In genomic region chr1:161250604-161251416, GRCm38 (mm10) we compare ENCODE assay signal across 8 mouse cellular contexts. TPM values are rescaled to one million over a fixed set of nuclear protein-coding genes. Genes with fewer than 3 reads are reported as not detected.
DNase-seq lines count a peak whose midpoint lies in the region; ATAC-seq and TF ChIP-seq lines count a peak whose summit lies in the region.

Prdx6 (minus strand) TSS chr1:161251219.

- under 1% methylated on average over 66 of the region's 66 CpGs for WGBS in bone marrow, adult 2 months
- under 1% methylated on average over 56 of the region's 66 CpGs for WGBS in embryonic facial prominence, embryonic 14.5 days
- under 1% methylated on average over 66 of the region's 66 CpGs for WGBS in heart, adult 2 months
- under 1% methylated on average over 62 of the region's 66 CpGs for WGBS in limb, embryonic 14.5 days
- under 1% methylated on average over 66 of the region's 66 CpGs for WGBS in midbrain, embryonic 16.5 days
- WGBS in spleen, adult 2 months: under 1% methylated on average over 66 of the region's 66 CpGs

- peak; percentile 97 for DNase-seq in 416B (ENCODE audit: low read depth)
- DNase-seq in embryonic facial prominence, embryonic 14.5 days (ENCODE audit: low spot score): peak; percentile 94
- peak; percentile 85 to 88 for DNase-seq in heart, adult 2 months
- DNase-seq in kidney, adult 8-10 months: peak; percentile 72
- DNase-seq in limb, embryonic 14.5 days (ENCODE audit: low spot score): peak; percentile 90
- DNase-seq in spleen, adult 2 months (ENCODE audit: low read depth in 1 of 2, low spot score in 2 of 2): peak; percentile 73 to 77

- H3K27ac ChIP-seq in bone marrow, adult 2 months (ENCODE audit: control insufficient read depth, insufficient read depth, low read depth, low read length, poor library complexity): peak within 1 kb of the TSS; percentile 98
- H3K27ac ChIP-seq in embryonic facial prominence, embryonic 14.5 days (replicated peaks; ENCODE audit: low read depth, low read length): peak within 1 kb of the TSS; percentile 71
- peak within 1 kb of the TSS; percentile 96 for H3K27ac ChIP-seq in heart, adult 2 months
- peak within 1 kb of the TSS; percentile 43; the same call in 1 of the 2 replicates for H3K27ac ChIP-seq in limb, embryonic 14.5 days (replicated peaks; ENCODE audit: low read depth, low read length)
- peak within 1 kb of the TSS; percentile 50; the same call in 1 of the 2 replicates for H3K27ac ChIP-seq in midbrain, embryonic 16.5 days (ENCODE audit: low read length)
- H3K27ac ChIP-seq in spleen, adult 2 months (ENCODE audit: insufficient read depth, low read length): peak within 1 kb of the TSS; percentile 94

- H3K4me2 ChIP-seq in embryonic facial prominence, embryonic 14.5 days (ENCODE audit: low read depth, low read length): peak within 1 kb of the TSS; percentile 83
- H3K4me2 ChIP-seq in limb, embryonic 14.5 days (replicated peaks; ENCODE audit: low read depth, low read length, severe bottlenecking): peak within 1 kb of the TSS; percentile 78
- H3K4me2 ChIP-seq in midbrain, embryonic 16.5 days (ENCODE audit: low read length): peak within 1 kb of the TSS; percentile 99

- ATAC-seq in embryonic facial prominence, embryonic 14.5 days (ENCODE audit: low read depth): peak; percentile 97
- peak; percentile 95 for ATAC-seq in limb, embryonic 14.5 days (ENCODE audit: low FRiP score, low read depth)
- ATAC-seq in midbrain, embryonic 16.5 days: peak; percentile 98

- peak; percentile 86 for TF ChIP-seq POLR2A in bone marrow, adult 2 months (IDR thresholded peaks at IDR 0.05; ENCODE audit: borderline replicate concordance, control insufficient read depth, low read depth, low read length)
- TF ChIP-seq POLR2A in heart, adult 2 months (IDR thresholded peaks at IDR 0.05; ENCODE audit: insufficient read depth, low read depth, low read length): peak; percentile 91
- TF ChIP-seq POLR2A in limb, embryonic 14.5 days (IDR thresholded peaks at IDR 0.05; ENCODE audit: borderline replicate concordance, extremely low read depth, insufficient read depth, insufficient read length): peak; percentile 78; the same call in 1 of the 2 replicates
- peak; percentile 81 for TF ChIP-seq POLR2A in spleen, adult 2 months (IDR thresholded peaks at IDR 0.05; ENCODE audit: low read depth, low read length)

- H3K4me3 ChIP-seq in bone marrow, adult 2 months (replicated peaks; ENCODE audit: control insufficient read depth, low read depth, low read length): peak within 1 kb of the TSS; percentile 96
- H3K4me3 ChIP-seq in embryonic facial prominence, embryonic 14.5 days (ENCODE audit: low read depth, low read length): peak within 1 kb of the TSS; percentile 84
- H3K4me3 ChIP-seq in heart, adult 2 months: peak within 1 kb of the TSS; percentile 85
- peak within 1 kb of the TSS; percentile 95 for H3K4me3 ChIP-seq in limb, embryonic 14.5 days (replicated peaks; ENCODE audit: low read length)
- peak within 1 kb of the TSS; percentile 90 for H3K4me3 ChIP-seq in midbrain, embryonic 16.5 days (ENCODE audit: low read depth, low read length)
- peak within 1 kb of the TSS; percentile 92 for H3K4me3 ChIP-seq in spleen, adult 2 months (ENCODE audit: extremely low read depth, insufficient read depth, insufficient read length)

- no peaks in the 10 kb centered on the region for H3K27me3 ChIP-seq in embryonic facial prominence, embryonic 14.5 days (replicated peaks; ENCODE audit: control insufficient read depth, insufficient read depth, low read length)
- no peaks in the 10 kb centered on the region for H3K27me3 ChIP-seq in heart, adult 2 months (ENCODE audit: control insufficient read depth, insufficient read depth, low read length)
- H3K27me3 ChIP-seq in limb, embryonic 14.5 days (ENCODE audit: control insufficient read depth, insufficient read depth, low read length): no peaks in the 10 kb centered on the region
- H3K27me3 ChIP-seq in midbrain, embryonic 16.5 days (ENCODE audit: control insufficient read depth, insufficient read depth, low read depth, low read length): no peaks in the 10 kb centered on the region
- no peaks in the 10 kb centered on the region for H3K27me3 ChIP-seq in spleen, adult 2 months (ENCODE audit: control insufficient read depth, insufficient read depth, low read length)

- peak within 1 kb of the TSS; percentile 93 for H3K9ac ChIP-seq in embryonic facial prominence, embryonic 14.5 days (ENCODE audit: low read depth, low read length)
- peak within 1 kb of the TSS; percentile 99 for H3K9ac ChIP-seq in heart, adult 2 months (ENCODE audit: low read depth, low read length)
- peak within 1 kb of the TSS; percentile 88 for H3K9ac ChIP-seq in limb, embryonic 14.5 days (ENCODE audit: low read depth, low read length, severe bottlenecking)
- H3K9ac ChIP-seq in midbrain, embryonic 16.5 days (ENCODE audit: low read depth, low read length): peak within 1 kb of the TSS; percentile 84

- intact Hi-C loops in heart, adult 2 months (cut with DNase I): loop anchor here (5.0 kb wide), 1 partner anchor 344 kb away; the partner anchor contains the start of gene Rc3h1

- TF ChIP-seq EP300 in heart, adult 2 months (IDR thresholded peaks at IDR 0.05; ENCODE audit: insufficient read depth, low read depth, low read length): no peak

- no peaks in the 10 kb centered on the region for H3K9me3 ChIP-seq in embryonic facial prominence, embryonic 14.5 days (ENCODE audit: control insufficient read depth, low read length)
- no peaks in the 10 kb centered on the region for H3K9me3 ChIP-seq in limb, embryonic 14.5 days (ENCODE audit: control insufficient read depth, low read length)
- no peaks in the 10 kb centered on the region for H3K9me3 ChIP-seq in midbrain, embryonic 16.5 days (replicated peaks; ENCODE audit: control insufficient read depth, low read length, poor library complexity, severe bottlenecking)

- H3K4me1 ChIP-seq in bone marrow, adult 2 months (ENCODE audit: control insufficient read depth, insufficient read depth, low read length): peaks cover 5% of the 10 kb centered on the region; the same call in 1 of the 2 replicates
- peaks cover 24% of the 10 kb centered on the region for H3K4me1 ChIP-seq in embryonic facial prominence, embryonic 14.5 days (ENCODE audit: control insufficient read depth, insufficient read depth, low read length)
- H3K4me1 ChIP-seq in heart, adult 2 months (ENCODE audit: control insufficient read depth, insufficient read depth, low read length): peaks cover 4% of the 10 kb centered on the region
- H3K4me1 ChIP-seq in limb, embryonic 14.5 days (ENCODE audit: control insufficient read depth, insufficient read depth, low read length): peaks cover 20% of the 10 kb centered on the region
- H3K4me1 ChIP-seq in midbrain, embryonic 16.5 days (ENCODE audit: control insufficient read depth, insufficient read depth, low read length): peaks cover 22% of the 10 kb centered on the region
- peaks cover 6% of the 10 kb centered on the region; the same call in 1 of the 2 replicates for H3K4me1 ChIP-seq in spleen, adult 2 months (ENCODE audit: control insufficient read depth, insufficient read depth, insufficient read length)

- no peaks in the 10 kb centered on the region for H3K79me2 ChIP-seq in heart, adult 2 months (replicated peaks; ENCODE audit: control insufficient read depth, insufficient read depth, low read length)

- no peak for TF ChIP-seq CTCF in bone marrow, adult 2 months (IDR thresholded peaks at IDR 0.05; ENCODE audit: control insufficient read depth, insufficient read depth, low read length)
- TF ChIP-seq CTCF in heart, adult 2 months (IDR thresholded peaks at IDR 0.05): no peak
- TF ChIP-seq CTCF in spleen, adult 2 months (IDR thresholded peaks at IDR 0.05; ENCODE audit: extremely low read depth, insufficient read depth, insufficient read length, insufficient replicate concordance): no peak

- H3K36me3 ChIP-seq in embryonic facial prominence, embryonic 14.5 days (ENCODE audit: control insufficient read depth, insufficient read depth, low read length): peaks cover 9% of the 10 kb centered on the region; the same call in 1 of the 2 replicates
- peaks cover 12% of the 10 kb centered on the region for H3K36me3 ChIP-seq in heart, adult 2 months (ENCODE audit: control insufficient read depth, insufficient read depth, low read length)
- H3K36me3 ChIP-seq in limb, embryonic 14.5 days (ENCODE audit: control insufficient read depth, insufficient read depth, low read length): peaks cover 10% of the 10 kb centered on the region; the same call in 1 of the 2 replicates
- H3K36me3 ChIP-seq in midbrain, embryonic 16.5 days (ENCODE audit: control insufficient read depth, insufficient read depth, low read length): no peaks in the 10 kb centered on the region
- peaks cover 1% of the 10 kb centered on the region; the same call in 1 of the 2 replicates for H3K36me3 ChIP-seq in spleen, adult 2 months (ENCODE audit: control insufficient read depth, insufficient read depth, low read length)

RNA-seq across cellular contexts. Expression of gene Prdx6, which starts in this region (rescaled TPM):
- polyA plus RNA-seq in bone marrow, adult 2 months (2011; ENCODE audit: insufficient read depth, insufficient read length, low replicate concordance, missing spikeins): 80.0 and 110 TPM in 2 replicates
- polyA plus RNA-seq in embryonic facial prominence, embryonic 14.5 days (2014; fragmentation: Nextera tagmentation; extraction: Ambion mirVana): 325 and 357 TPM in 2 replicates
- total RNA-seq in heart, adult 2 months (2021): 100 to 1,000 TPM; 284 to 336 TPM
- 186 and 235 TPM in 2 replicates for polyA plus RNA-seq in heart, adult 2 months (2012; rRNA removed)
- polyA plus RNA-seq in limb, embryonic 14.5 days (2012; rRNA removed): 145 and 150 TPM in 2 replicates
- polyA plus RNA-seq in limb, embryonic 14.5 days (2014; fragmentation: Nextera tagmentation; extraction: Ambion mirVana): 368 and 370 TPM in 2 replicates
- polyA plus RNA-seq in midbrain, embryonic 16.5 days (2015; fragmentation: Nextera tagmentation; extraction: Ambion mirVana): 127 and 137 TPM in 2 replicates
- 28.4 and 29.0 TPM in 2 replicates for polyA plus RNA-seq in spleen, adult 2 months (2012; rRNA removed)

Comparison
In these comparisons a context has a peak if more than half of its experiments do, and no peak if none do; other contexts are left out.
1. Peak in every context shown above with its lines: DNase-seq, ATAC-seq, H3K4me3 ChIP-seq and H3K27ac ChIP-seq.
2. H3K27ac ChIP-seq: peak in every context shown above with its lines; median percentile 98 in bone marrow, adult 2 months; 96 in heart, adult 2 months; 94 in spleen, adult 2 months; 71 in embryonic facial prominence, embryonic 14.5 days; 50 in midbrain, embryonic 16.5 days; 43 in limb, embryonic 14.5 days.